Mouse (Mus musculus) brain, adult 2 months (tissue): ENCODE measurements at regions not wholly inside any gene's neighbourhood (a gene's known extent, or its start where the extent isn't known, plus 50 kb on each side); places are given as distances from the start of the nearest gene placed in this dataset.

Experiments used
- DNase-seq: peaks from one replicate; pipeline ENCODE4 v3.0.0; 2011; ENCODE audit warnings: low read depth, low spot score

- no peak for DNase-seq
Measured at GRCm38 (mm10) chr15:89940591-89940990, 98.9 kb upstream of the Syt10 start.

- no peak for DNase-seq
Measured at GRCm38 (mm10) chr15:89932370-89932769, 90.7 kb upstream of the Syt10 start.

- DNase-seq = peak; percentile 41
Measured at GRCm38 (mm10) chr15:89915587-89915986, 73.9 kb upstream of the Syt10 start.

- peak; percentile 6 for DNase-seq
Measured at GRCm38 (mm10) chr15:89903057-89903456, 61.4 kb upstream of the Syt10 start.

GRCm38 (mm10) chr15:89893668-89894067 lies 52.0 kb upstream of the Syt10 start:
- DNase-seq = peak; percentile 15
